Mouse (Mus musculus) adrenal gland, adult 10 weeks (tissue): ENCODE results near the gene Olfr868. TPM values are rescaled to one million over a fixed set of nuclear protein-coding genes. Genes with fewer than 3 reads are reported as not detected.

ENCODE experiments used
- polyA plus RNA-seq: library from polyadenylated mRNA; stranded (reverse); fragments of 350-450 nt; fragmentation: Illumina TruSeq; extraction: RNeasy Lipid Tissue Mini Kit (QIAGEN cat#74804); gene quantifications from one replicate; pipeline ENCODE4 v1.2.3, GENCODE M21; 2014; ENCODE audit warnings: low read depth, low replicate concordance

Gene Olfr868
- not detected for polyA plus RNA-seq

DNA sequence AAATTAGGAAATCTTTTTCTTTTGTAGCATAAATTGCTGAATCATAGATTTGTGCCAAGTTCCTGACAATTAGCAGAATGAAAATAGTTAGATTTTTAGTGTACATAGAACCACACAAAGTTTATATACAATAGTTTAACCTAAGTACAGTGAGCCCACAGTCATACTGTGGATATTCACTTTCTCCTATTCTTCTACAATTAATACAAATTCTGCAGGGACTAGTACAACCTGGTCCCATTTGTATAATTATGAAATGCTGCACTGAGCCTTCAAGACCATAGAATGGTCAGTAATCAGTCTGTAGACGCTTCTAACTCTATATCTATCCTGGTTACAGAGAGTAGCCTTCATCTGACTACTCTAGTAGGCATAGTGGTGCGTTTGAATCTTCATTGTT lies at the start of gene Olfr868:
Gene Olfr868, plus strand, starts transcription at position 301 of the 400 bp plus-strand sequence.

DNA sequence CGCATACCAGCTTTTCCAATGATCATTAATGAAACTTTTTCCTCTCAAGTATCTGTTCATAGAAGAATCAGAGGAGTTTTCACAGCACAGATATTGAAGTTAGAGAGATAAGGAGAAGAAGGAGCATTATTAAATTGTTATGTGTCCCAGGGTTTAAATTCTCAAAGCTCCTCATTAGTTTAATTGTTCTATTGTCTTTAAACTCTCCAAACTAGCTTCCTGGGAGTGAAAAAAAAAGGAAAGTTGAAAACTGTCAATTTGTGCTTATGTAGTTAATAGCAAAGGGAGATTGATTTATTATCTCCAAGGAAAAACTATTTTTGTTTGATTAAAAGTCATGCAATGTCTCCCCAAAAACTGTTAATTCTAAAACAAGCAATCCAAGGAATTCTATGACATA lies 41.0 kb upstream of the Olfr868 start, which contains the start of gene Olfr867:
Gene Olfr867, minus strand, starts transcription at position 101 of the 400 bp plus-strand sequence.

DNA sequence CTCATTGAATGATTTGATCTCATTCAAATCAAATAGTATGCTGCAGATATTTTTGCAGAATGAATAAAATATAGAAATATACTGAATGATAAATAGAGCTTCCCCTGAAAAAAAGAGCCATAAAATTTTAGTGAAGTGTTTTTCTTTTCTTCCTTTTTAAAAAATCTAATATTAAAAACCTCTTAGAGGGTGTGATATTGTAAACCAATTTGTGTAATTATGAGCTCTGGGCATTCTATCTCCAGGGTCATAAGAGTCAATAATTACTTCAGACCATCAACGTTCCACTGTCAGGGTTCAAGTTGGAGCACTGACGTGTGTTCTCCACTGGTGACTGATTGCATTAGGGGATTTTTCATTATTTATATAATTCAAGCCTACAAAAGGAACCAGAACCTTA lies 30.3 kb downstream of the Olfr868 start, which contains the start of gene Olfr869:
Gene Olfr869, plus strand, starts transcription at position 301 of the 400 bp plus-strand sequence.

Other genes with a start within 250 kb of the Olfr868 start
- not detected for gene Olfr860, start 248.9 kb upstream of the Olfr868 start, polyA plus RNA-seq
- not detected for gene Olfr862, start 210.6 kb upstream of the Olfr868 start, polyA plus RNA-seq
- gene Olfr77, start 181.8 kb upstream of the Olfr868 start, polyA plus RNA-seq: not detected
- gene Olfr866, start 70.6 kb upstream of the Olfr868 start, polyA plus RNA-seq: not detected
- gene Olfr867, start 41.1 kb upstream of the Olfr868 start, polyA plus RNA-seq: not detected
- gene Olfr869, start 30.4 kb downstream of the Olfr868 start, polyA plus RNA-seq: not detected
- gene Olfr870, start 75.4 kb downstream of the Olfr868 start, polyA plus RNA-seq: not detected
- gene Olfr871, start 113.6 kb downstream of the Olfr868 start, polyA plus RNA-seq: not detected
- not detected for gene Olfr872, start 138.5 kb downstream of the Olfr868 start, polyA plus RNA-seq
- not detected for gene Olfr39, start 183.7 kb downstream of the Olfr868 start, polyA plus RNA-seq
- gene Olfr873, start 199.9 kb downstream of the Olfr868 start, polyA plus RNA-seq: not detected
- not detected for gene Olfr18, start 237.5 kb downstream of the Olfr868 start, polyA plus RNA-seq